Mouse (Mus musculus) bone marrow macrophage, adult 2 months (primary cell): ENCODE results near the gene Frmd4a.

Experiments
- CTCF ChIP-seq: IDR thresholded peaks from 2 replicates; pipeline ENCODE4 v1.5.1; 2012; ENCODE audit warnings: low read depth, mild to moderate bottlenecking, low read length, moderate library complexity
- POLR2A ChIP-seq: IDR thresholded peaks from 2 replicates; pipeline ENCODE4 v1.6.1; 2012; ENCODE audit warnings: mild to moderate bottlenecking, low read depth, low read length, borderline replicate concordance

GRCm38 (mm10) chr2:4438739-4439138, 421.2 kb downstream of the Frmd4a start:
- TF ChIP-seq CTCF (no peak), POLR2A (no peak)
